Mouse (Mus musculus): ENCODE results near the gene Stk11ip. TPM values are rescaled to one million over a fixed set of nuclear protein-coding genes. Genes with fewer than 3 reads are reported as not detected.

Stk11ip gene
- polyA plus RNA-seq, 1 experiment: 36.2 TPM

- Histone ChIP-seq H3K4me1 (ENCODE audit: control insufficient read depth, insufficient read depth, low read length) (no peaks in the 10 kb centered on the region), H3K4me3 (ENCODE audit: insufficient read depth, low read length) (no peak overlapping the region), H3K27ac (ENCODE audit: insufficient read depth, low read length) (no peak overlapping the region)
- no peak for TF ChIP-seq CTCF (IDR thresholded peaks at IDR 0.05; ENCODE audit: extremely low read depth, insufficient read depth, low read length)
- TF ChIP-seq POLR2A (IDR thresholded peaks at IDR 0.05; ENCODE audit: extremely low read depth, insufficient read depth, low read length): no peak
Observed at GRCm38 (mm10) chr1:75511437-75512210, 9.7 kb upstream of the Stk11ip start.

- TF ChIP-seq POLR2A (IDR thresholded peaks at IDR 0.05; ENCODE audit: extremely low read depth, insufficient read depth, low read length) (no peak), CTCF (IDR thresholded peaks at IDR 0.05; ENCODE audit: extremely low read depth, insufficient read depth, low read length) (no peak)
- no peak overlapping the region for H3K4me3 ChIP-seq (ENCODE audit: insufficient read depth, low read length)
- no peaks in the 10 kb centered on the region for H3K4me1 ChIP-seq (ENCODE audit: control insufficient read depth, insufficient read depth, low read length)
- no peak overlapping the region for H3K27ac ChIP-seq (ENCODE audit: insufficient read depth, low read length)
Observed at GRCm38 (mm10) chr1:75512550-75512949, 8.8 kb upstream of the Stk11ip start.

GRCm38 (mm10) chr1:75516703-75517380 lies 4.5 kb upstream of the Stk11ip start:
- Histone ChIP-seq H3K4me3 (ENCODE audit: insufficient read depth, low read length) (no peak overlapping the region), H3K4me1 (ENCODE audit: control insufficient read depth, insufficient read depth, low read length) (no peaks in the 10 kb centered on the region), H3K27ac (ENCODE audit: insufficient read depth, low read length) (no peak overlapping the region)
- TF ChIP-seq POLR2A (IDR thresholded peaks at IDR 0.05; ENCODE audit: extremely low read depth, insufficient read depth, low read length) (no peak), CTCF (IDR thresholded peaks at IDR 0.05; ENCODE audit: extremely low read depth, insufficient read depth, low read length) (no peak)

GRCm38 (mm10) chr1:75517984-75518383 lies 3.3 kb upstream of the Stk11ip start:
- no peak overlapping the region for H3K27ac ChIP-seq (ENCODE audit: insufficient read depth, low read length)
- no peak for TF ChIP-seq CTCF (IDR thresholded peaks at IDR 0.05; ENCODE audit: extremely low read depth, insufficient read depth, low read length)
- no peak for TF ChIP-seq POLR2A (IDR thresholded peaks at IDR 0.05; ENCODE audit: extremely low read depth, insufficient read depth, low read length)

GRCm38 (mm10) chr1:75518427-75518826 lies 2.9 kb upstream of the Stk11ip start:
- H3K4me3 ChIP-seq (ENCODE audit: insufficient read depth, low read length): no peak overlapping the region
- no peak overlapping the region for H3K27ac ChIP-seq (ENCODE audit: insufficient read depth, low read length)
- H3K4me1 ChIP-seq (ENCODE audit: control insufficient read depth, insufficient read depth, low read length): no peaks in the 10 kb centered on the region
- TF ChIP-seq POLR2A (IDR thresholded peaks at IDR 0.05; ENCODE audit: extremely low read depth, insufficient read depth, low read length): no peak
- TF ChIP-seq CTCF (IDR thresholded peaks at IDR 0.05; ENCODE audit: extremely low read depth, insufficient read depth, low read length): no peak

More at GRCm38 (mm10) chr1:75517984-75518383, 3.3 kb upstream of the Stk11ip start:
- Histone ChIP-seq H3K4me1 (ENCODE audit: control insufficient read depth, insufficient read depth, low read length) (no peaks in the 10 kb centered on the region), H3K4me3 (ENCODE audit: insufficient read depth, low read length) (no peak overlapping the region)

GRCm38 (mm10) chr1:75519576-75519975 lies 1.8 kb upstream of the Stk11ip start:
- no peak overlapping the region for H3K27ac ChIP-seq (ENCODE audit: insufficient read depth, low read length)
- H3K4me1 ChIP-seq (ENCODE audit: control insufficient read depth, insufficient read depth, low read length): no peaks in the 10 kb centered on the region
- TF ChIP-seq CTCF (IDR thresholded peaks at IDR 0.05; ENCODE audit: extremely low read depth, insufficient read depth, low read length) (no peak), POLR2A (IDR thresholded peaks at IDR 0.05; ENCODE audit: extremely low read depth, insufficient read depth, low read length) (no peak)
- H3K4me3 ChIP-seq (ENCODE audit: insufficient read depth, low read length): no peak overlapping the region

GRCm38 (mm10) chr1:75524679-75525078 lies 3.4 kb downstream of the Stk11ip start:
- no peak overlapping the region for H3K27ac ChIP-seq (ENCODE audit: insufficient read depth, low read length)
- TF ChIP-seq CTCF (IDR thresholded peaks at IDR 0.05; ENCODE audit: extremely low read depth, insufficient read depth, low read length) (no peak), POLR2A (IDR thresholded peaks at IDR 0.05; ENCODE audit: extremely low read depth, insufficient read depth, low read length) (no peak)
- no peaks in the 10 kb centered on the region for H3K4me1 ChIP-seq (ENCODE audit: control insufficient read depth, insufficient read depth, low read length)
- H3K4me3 ChIP-seq (ENCODE audit: insufficient read depth, low read length): no peak overlapping the region

- Histone ChIP-seq H3K27ac (ENCODE audit: insufficient read depth, low read length) (no peak overlapping the region), H3K4me1 (ENCODE audit: control insufficient read depth, insufficient read depth, low read length) (no peaks in the 10 kb centered on the region), H3K4me3 (ENCODE audit: insufficient read depth, low read length) (no peak overlapping the region)
- no peak for TF ChIP-seq POLR2A (IDR thresholded peaks at IDR 0.05; ENCODE audit: extremely low read depth, insufficient read depth, low read length)
- TF ChIP-seq CTCF (IDR thresholded peaks at IDR 0.05; ENCODE audit: extremely low read depth, insufficient read depth, low read length): no peak
Observed at GRCm38 (mm10) chr1:75530546-75530945, 9.2 kb downstream of the Stk11ip start.

GRCm38 (mm10) chr1:75532280-75533172 lies 11.2 kb downstream of the Stk11ip start:
- H3K4me1 ChIP-seq (ENCODE audit: control insufficient read depth, insufficient read depth, low read length): no peaks in the 10 kb centered on the region
- TF ChIP-seq POLR2A (IDR thresholded peaks at IDR 0.05; ENCODE audit: extremely low read depth, insufficient read depth, low read length) (no peak), CTCF (IDR thresholded peaks at IDR 0.05; ENCODE audit: extremely low read depth, insufficient read depth, low read length) (no peak)
- H3K4me3 ChIP-seq (ENCODE audit: insufficient read depth, low read length): no peak overlapping the region
- no peak overlapping the region for H3K27ac ChIP-seq (ENCODE audit: insufficient read depth, low read length)

Data from cortical plate, adult 2 months (tissue).